Mouse (Mus musculus): ENCODE results near the gene Adamts9. TPM values are rescaled to one million over a fixed set of nuclear protein-coding genes. Genes with fewer than 3 reads are reported as not detected.

The Adamts9 gene
- total RNA-seq, 1 experiment: 21.2 TPM

DNA sequence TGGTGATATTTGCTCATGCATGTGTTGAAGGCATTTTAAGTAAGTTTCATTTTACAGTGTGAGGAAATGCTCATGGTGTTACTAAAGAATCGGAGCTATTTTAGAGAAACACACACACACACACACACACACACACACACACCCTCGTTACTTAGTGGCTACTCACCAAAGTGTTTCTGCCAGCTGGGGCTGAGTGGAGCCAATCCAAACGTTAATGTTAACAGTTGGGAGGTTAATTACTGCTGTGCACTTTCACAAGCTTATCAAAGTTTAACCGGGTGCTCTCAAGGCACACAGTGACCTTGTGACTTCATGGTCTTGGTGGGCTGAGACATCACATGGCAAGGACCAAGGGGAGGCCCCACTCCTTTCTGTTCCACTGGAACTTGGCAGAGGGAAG lies 21.4 kb downstream of the Adamts9 start:
- in situ Hi-C loops (cut with MboI; ENCODE audit: low sequenced_read_pairs in 2 of 2, unreplicated experiment in 2 of 2): no loop called here
- Histone ChIP-seq H3K4me1 (ENCODE audit: control insufficient read depth in 2 of 2, insufficient read depth in 2 of 2, low read length in 2 of 2, poor library complexity in 1 of 2) (no peaks in the 10 kb centered on the region), H3K27ac (ENCODE audit: insufficient read depth, low read depth, low read length, poor library complexity, severe bottlenecking) (no peak overlapping the region), H3K9me3 (ENCODE audit: control insufficient read depth, insufficient read depth, low read depth, low read length) (no peaks in the 10 kb centered on the region), H3K4me3 (ENCODE audit: insufficient read depth in 1 of 2, low read depth in 1 of 2, low read length in 2 of 2, poor library complexity in 1 of 2, severe bottlenecking in 1 of 2) (no peak overlapping the region), H3K36me3 (ENCODE audit: control insufficient read depth, insufficient read depth, low read length, poor library complexity, severe bottlenecking) (no peaks in the 10 kb centered on the region; the same call in 1 of the 2 replicates), H3K9ac (ENCODE audit: insufficient read depth, low read depth, low read length, poor library complexity, severe bottlenecking) (no peak overlapping the region)
- no peak for DNase-seq (ENCODE audit: low read depth, low spot score)
- no peak for TF ChIP-seq CHD2 (IDR thresholded peaks at IDR 0.05; ENCODE audit: low read depth, low read length)
- TF ChIP-seq HCFC1 (IDR thresholded peaks at IDR 0.05; ENCODE audit: borderline replicate concordance, insufficient read depth, low read length): no peak
- TF ChIP-seq ZC3H11A (IDR thresholded peaks at IDR 0.05; ENCODE audit: borderline replicate concordance, low read depth, low read length): no peak
- TF ChIP-seq ZNF384 (IDR thresholded peaks at IDR 0.05; ENCODE audit: low read depth, low read length): no peak
- TF ChIP-seq MAFK (IDR thresholded peaks at IDR 0.05; ENCODE audit: insufficient read depth, low read depth, low read length): no peak

DNA sequence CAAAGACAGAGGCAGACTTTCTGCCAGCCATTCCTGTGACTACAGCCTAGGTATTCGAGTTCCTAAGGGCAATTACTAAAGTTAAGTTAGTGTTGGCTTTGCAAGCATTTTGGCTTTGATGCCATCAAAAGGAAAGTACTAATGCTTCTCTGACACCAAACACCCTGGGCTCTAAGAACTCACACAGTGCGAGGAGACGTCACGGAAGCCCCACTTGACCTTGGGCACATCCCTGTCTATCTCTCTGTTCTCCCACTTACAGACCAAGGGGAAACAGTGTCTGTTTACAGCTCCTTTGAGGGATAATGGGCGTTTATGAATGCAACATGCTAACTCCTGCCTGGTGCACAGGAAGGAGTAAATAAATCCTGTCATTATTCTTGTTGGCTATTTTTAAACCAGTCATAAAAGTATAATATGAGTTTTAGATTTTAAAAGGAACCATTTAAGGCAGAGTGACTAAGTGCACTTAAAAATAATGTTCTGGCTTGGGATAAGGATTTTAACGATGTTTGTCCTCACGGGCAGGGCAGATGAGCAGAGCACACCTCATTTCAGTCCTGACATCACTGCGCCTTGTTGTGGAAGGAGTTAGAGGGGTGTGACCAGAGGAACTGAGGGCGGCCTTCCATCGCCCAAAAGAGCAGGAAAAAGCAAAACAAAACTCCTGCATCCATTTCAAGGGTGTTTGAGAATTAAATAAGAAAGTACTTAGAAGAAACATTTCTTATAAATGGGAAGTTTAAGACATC lies 22.2 kb downstream of the Adamts9 start:
- no peak for TF ChIP-seq ZC3H11A (IDR thresholded peaks at IDR 0.05; ENCODE audit: borderline replicate concordance, low read depth, low read length)
- TF ChIP-seq HCFC1 (IDR thresholded peaks at IDR 0.05; ENCODE audit: borderline replicate concordance, insufficient read depth, low read length): no peak
- TF ChIP-seq CHD2 (IDR thresholded peaks at IDR 0.05; ENCODE audit: low read depth, low read length): no peak
- no peak for TF ChIP-seq ZNF384 (IDR thresholded peaks at IDR 0.05; ENCODE audit: low read depth, low read length)
- no peak for TF ChIP-seq MAFK (IDR thresholded peaks at IDR 0.05; ENCODE audit: insufficient read depth, low read depth, low read length)
- no peak for DNase-seq (ENCODE audit: low read depth, low spot score)
- in situ Hi-C loops (cut with MboI; ENCODE audit: low sequenced_read_pairs in 2 of 2, unreplicated experiment in 2 of 2): no loop called here
- H3K4me1 ChIP-seq (ENCODE audit: control insufficient read depth in 2 of 2, insufficient read depth in 2 of 2, low read length in 2 of 2, poor library complexity in 1 of 2): no peaks in the 10 kb centered on the region
- H3K9ac ChIP-seq (ENCODE audit: insufficient read depth, low read depth, low read length, poor library complexity, severe bottlenecking): no peak overlapping the region
- no peak overlapping the region for H3K27ac ChIP-seq (ENCODE audit: insufficient read depth, low read depth, low read length, poor library complexity, severe bottlenecking)
- no peaks in the 10 kb centered on the region for H3K9me3 ChIP-seq (ENCODE audit: control insufficient read depth, insufficient read depth, low read depth, low read length)
- H3K36me3 ChIP-seq (ENCODE audit: control insufficient read depth, insufficient read depth, low read length, poor library complexity, severe bottlenecking): no peaks in the 10 kb centered on the region
- no peak overlapping the region for H3K4me3 ChIP-seq (ENCODE audit: insufficient read depth in 1 of 2, low read depth in 1 of 2, low read length in 2 of 2, poor library complexity in 1 of 2, severe bottlenecking in 1 of 2)

DNA sequence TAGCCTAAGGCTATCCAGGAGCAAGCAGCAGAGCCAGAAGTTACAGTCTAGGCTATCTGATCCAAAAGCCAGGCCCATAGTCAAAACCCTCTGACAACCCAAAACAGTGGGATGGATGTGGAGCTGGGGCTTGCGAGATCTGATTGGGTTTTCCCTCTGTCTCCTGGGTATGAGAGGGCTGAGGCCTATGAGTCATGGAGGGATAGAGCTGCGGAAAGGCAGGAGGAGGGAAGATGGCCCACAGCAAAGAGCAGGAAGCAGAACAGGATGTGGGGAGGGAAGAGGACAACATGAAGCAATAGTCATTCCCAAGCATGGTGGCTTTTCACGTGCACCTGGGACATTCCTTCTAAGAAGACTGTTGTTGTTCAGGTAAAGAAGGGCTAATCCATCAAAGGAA lies 32.7 kb downstream of the Adamts9 start:
- in situ Hi-C loops (cut with MboI; ENCODE audit: low sequenced_read_pairs in 2 of 2, unreplicated experiment in 2 of 2): no loop called here
- no peak for DNase-seq (ENCODE audit: low read depth, low spot score)
- TF ChIP-seq HCFC1 (IDR thresholded peaks at IDR 0.05; ENCODE audit: borderline replicate concordance, insufficient read depth, low read length) (no peak), ZC3H11A (IDR thresholded peaks at IDR 0.05; ENCODE audit: borderline replicate concordance, low read depth, low read length) (no peak), ZNF384 (IDR thresholded peaks at IDR 0.05; ENCODE audit: low read depth, low read length) (no peak), CHD2 (IDR thresholded peaks at IDR 0.05; ENCODE audit: low read depth, low read length) (no peak), MAFK (IDR thresholded peaks at IDR 0.05; ENCODE audit: insufficient read depth, low read depth, low read length) (no peak)
- Histone ChIP-seq H3K4me1 (ENCODE audit: control insufficient read depth in 2 of 2, insufficient read depth in 2 of 2, low read length in 2 of 2, poor library complexity in 1 of 2) (no peaks in the 10 kb centered on the region; a peak in 1 of 4 replicates), H3K9ac (ENCODE audit: insufficient read depth, low read depth, low read length, poor library complexity, severe bottlenecking) (no peak overlapping the region), H3K4me3 (ENCODE audit: insufficient read depth in 1 of 2, low read depth in 1 of 2, low read length in 2 of 2, poor library complexity in 1 of 2, severe bottlenecking in 1 of 2) (no peak overlapping the region), H3K27ac (ENCODE audit: insufficient read depth, low read depth, low read length, poor library complexity, severe bottlenecking) (no peak overlapping the region), H3K9me3 (ENCODE audit: control insufficient read depth, insufficient read depth, low read depth, low read length) (no peaks in the 10 kb centered on the region), H3K36me3 (ENCODE audit: control insufficient read depth, insufficient read depth, low read length, poor library complexity, severe bottlenecking) (no peaks in the 10 kb centered on the region; the same call in 1 of the 2 replicates)

DNA sequence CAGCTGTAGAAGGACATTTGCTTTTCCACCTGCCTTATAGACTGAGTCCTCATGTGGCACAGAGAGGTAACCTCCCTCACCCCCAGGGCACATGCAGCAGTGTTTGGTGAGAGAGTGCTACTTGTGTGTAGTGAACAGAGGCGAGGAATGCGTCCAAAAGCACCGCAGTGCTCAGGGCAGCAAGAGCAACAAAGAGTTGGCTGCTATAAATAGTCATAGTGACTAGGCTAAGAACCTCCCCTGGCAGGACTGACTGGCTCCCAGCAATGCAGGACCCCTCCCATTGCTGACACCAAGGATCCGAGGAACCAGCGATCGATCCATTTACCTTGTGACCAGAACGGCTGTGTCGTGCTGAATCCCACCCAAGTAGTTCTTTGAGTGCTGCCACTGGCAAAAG lies 33.9 kb downstream of the Adamts9 start:
- Histone ChIP-seq H3K4me3 (ENCODE audit: insufficient read depth in 1 of 2, low read depth in 1 of 2, low read length in 2 of 2, poor library complexity in 1 of 2, severe bottlenecking in 1 of 2) (no peak overlapping the region), H3K36me3 (ENCODE audit: control insufficient read depth, insufficient read depth, low read length, poor library complexity, severe bottlenecking) (no peaks in the 10 kb centered on the region; the same call in 1 of the 2 replicates), H3K27ac (ENCODE audit: insufficient read depth, low read depth, low read length, poor library complexity, severe bottlenecking) (no peak overlapping the region), H3K4me1 (ENCODE audit: control insufficient read depth in 2 of 2, insufficient read depth in 2 of 2, low read length in 2 of 2, poor library complexity in 1 of 2) (no peaks in the 10 kb centered on the region; a peak in 1 of 4 replicates), H3K9me3 (ENCODE audit: control insufficient read depth, insufficient read depth, low read depth, low read length) (no peaks in the 10 kb centered on the region), H3K9ac (ENCODE audit: insufficient read depth, low read depth, low read length, poor library complexity, severe bottlenecking) (no peak overlapping the region)
- DNase-seq (ENCODE audit: low read depth, low spot score): no peak
- TF ChIP-seq CHD2 (IDR thresholded peaks at IDR 0.05; ENCODE audit: low read depth, low read length): no peak
- no peak for TF ChIP-seq ZC3H11A (IDR thresholded peaks at IDR 0.05; ENCODE audit: borderline replicate concordance, low read depth, low read length)
- no peak for TF ChIP-seq MAFK (IDR thresholded peaks at IDR 0.05; ENCODE audit: insufficient read depth, low read depth, low read length)
- no peak for TF ChIP-seq HCFC1 (IDR thresholded peaks at IDR 0.05; ENCODE audit: borderline replicate concordance, insufficient read depth, low read length)
- TF ChIP-seq ZNF384 (IDR thresholded peaks at IDR 0.05; ENCODE audit: low read depth, low read length): no peak
- in situ Hi-C loops (cut with MboI; ENCODE audit: low sequenced_read_pairs in 2 of 2, unreplicated experiment in 2 of 2): no loop called here

Data from ES-E14 (cell line).